Mouse (Mus musculus) CH12.LX (cell line): ENCODE results near the gene Fdps. TPM values are rescaled to one million over a fixed set of nuclear protein-coding genes. Genes with fewer than 3 reads are reported as not detected.

ENCODE experiments used
- DNase-seq: peaks from one replicate; pipeline ENCODE4 v3.0.0-alpha.2; 2013; ENCODE audit errors: extremely low read depth
- H3K27ac ChIP-seq: 2 replicates; pipeline ENCODE4 v1.5.1; 2012; ENCODE audit warnings: low read depth, mild to moderate bottlenecking, control low read depth, moderate library complexity; ENCODE audit not compliant: insufficient read depth
- H3K27me3 ChIP-seq: replicated peaks from 2 replicates; pipeline ENCODE3; 2012; ENCODE audit warnings: inconsistent platforms
- H3K36me3 ChIP-seq, 2 experiments: replicated peaks in 1 of 2; 2 replicates each; pipeline versions ENCODE3 to v1.6.1; 2012; ENCODE audit warnings: inconsistent platforms in 1 of 2, low read length in 1 of 2, mild to moderate bottlenecking in 1 of 2, mixed read lengths in 1 of 2, moderate library complexity in 1 of 2; ENCODE audit not compliant: control insufficient read depth in 1 of 2, insufficient read depth in 1 of 2
- H3K4me1 ChIP-seq, 2 experiments: 2 replicates each; pipeline ENCODE4 v1.6.1; 2012; ENCODE audit warnings: inconsistent platforms in 1 of 2, moderate library complexity in 1 of 2; ENCODE audit not compliant: insufficient read depth in 2 of 2, control insufficient read depth in 1 of 2
- H3K4me2 ChIP-seq: 2 replicates; pipeline ENCODE4 v1.6.1; 2012; ENCODE audit warnings: low read depth, mild to moderate bottlenecking, control low read depth; ENCODE audit not compliant: poor library complexity, insufficient read depth, severe bottlenecking
- H3K4me3 ChIP-seq, 3 experiments: fragments of 150-350 bp in 1 of 3; sonication (generic) in 1 of 3; replicated peaks in 1 of 3; 2 replicates each; pipeline versions ENCODE3 to v1.5.1; 2011 to 2012; ENCODE audit warnings: low read depth in 2 of 3, low read length in 2 of 3, mild to moderate bottlenecking in 2 of 3, moderate library complexity in 2 of 3, control low read depth in 1 of 3, improper control_type of control experiment in 1 of 3, inconsistent platforms in 1 of 3, mixed read lengths in 1 of 3; ENCODE audit not compliant: poor library complexity in 1 of 3
- H3K79me2 ChIP-seq: replicated peaks from 2 replicates; pipeline ENCODE4 v1.6.1; 2012; ENCODE audit warnings: mild to moderate bottlenecking, moderate library complexity; ENCODE audit not compliant: control insufficient read depth, poor library complexity, insufficient read depth, severe bottlenecking; ENCODE audit errors: extremely low read depth
- H3K9ac ChIP-seq: 2 replicates; pipeline ENCODE4 v1.6.1; 2012; ENCODE audit warnings: low read depth, mild to moderate bottlenecking, control low read depth, moderate library complexity; ENCODE audit not compliant: insufficient read depth
- H3K9me3 ChIP-seq: replicated peaks from 2 replicates; pipeline ENCODE3; 2012; ENCODE audit warnings: low read length, inconsistent platforms, mixed read lengths
- BHLHE40 ChIP-seq: IDR thresholded peaks from 2 replicates; pipeline ENCODE4 v1.6.1; 2011; ENCODE audit warnings: mild to moderate bottlenecking, low read depth, low read length, improper control_type of control experiment
- CHD1 ChIP-seq: IDR thresholded peaks from 2 replicates; pipeline ENCODE4 v1.6.1; 2012; ENCODE audit warnings: low read depth, low read length, improper control_type of control experiment, inconsistent platforms
- CHD2 ChIP-seq: IDR thresholded peaks from 2 replicates; pipeline ENCODE4 v1.6.1; 2011; ENCODE audit warnings: low read length, improper control_type of control experiment
- CTCF ChIP-seq, 2 experiments: IDR thresholded peaks in 1 of 2; conservative IDR thresholded peaks in 1 of 2; 2 replicates each; pipeline ENCODE4 v1.5.1; 2011 to 2012; ENCODE audit warnings: low read depth in 2 of 2, low read length in 2 of 2, improper control_type of control experiment in 1 of 2, inconsistent platforms in 1 of 2, mild to moderate bottlenecking in 1 of 2, moderate library complexity in 1 of 2
- ELF1 ChIP-seq: IDR thresholded peaks from 2 replicates; pipeline ENCODE4 v1.6.1; 2014; ENCODE audit warnings: low read depth, mild to moderate bottlenecking, inconsistent platforms, low read length, improper control_type of control experiment
- EP300 ChIP-seq: IDR thresholded peaks from 2 replicates; pipeline ENCODE4 v1.6.1; 2011; ENCODE audit warnings: low read length, improper control_type of control experiment
- ETS1 ChIP-seq: conservative IDR thresholded peaks from 2 replicates; pipeline ENCODE4 v1.6.1; 2012; ENCODE audit warnings: low read depth, mild to moderate bottlenecking, inconsistent platforms, low read length, improper control_type of control experiment, moderate library complexity
- IRF4 ChIP-seq: IDR thresholded peaks from 2 replicates; pipeline ENCODE4 v1.6.1; 2014; ENCODE audit warnings: low read depth, mild to moderate bottlenecking, inconsistent platforms, low read length, improper control_type of control experiment
- JUND ChIP-seq: conservative IDR thresholded peaks from 2 replicates; pipeline ENCODE4 v1.6.1; 2011; ENCODE audit warnings: low read depth, low read length, improper control_type of control experiment
- KAT2A ChIP-seq: IDR thresholded peaks from 2 replicates; pipeline ENCODE4 v1.6.1; 2012; ENCODE audit warnings: low read length, improper control_type of control experiment, inconsistent platforms; ENCODE audit not compliant: insufficient replicate concordance
- MYC ChIP-seq: IDR thresholded peaks from 2 replicates; pipeline ENCODE4 v1.6.1; 2011; ENCODE audit warnings: low read depth, mild to moderate bottlenecking, improper control_type of control experiment, low read length
- PAX5 ChIP-seq: IDR thresholded peaks from 2 replicates; pipeline ENCODE4 v1.6.1; 2012; ENCODE audit warnings: low read length, inconsistent platforms, mixed read lengths
- RAD21 ChIP-seq: IDR thresholded peaks from 2 replicates; pipeline ENCODE4 v1.6.1; 2011; ENCODE audit warnings: low read depth, mild to moderate bottlenecking, low read length, improper control_type of control experiment, moderate library complexity
- TBP ChIP-seq: conservative IDR thresholded peaks from 2 replicates; pipeline ENCODE4 v1.6.1; 2011; ENCODE audit warnings: low read depth, low read length, improper control_type of control experiment
- UBTF ChIP-seq: IDR thresholded peaks from 2 replicates; pipeline ENCODE4 v1.6.1; 2012; ENCODE audit warnings: low read depth, mild to moderate bottlenecking, inconsistent platforms, low read length, improper control_type of control experiment, moderate library complexity
- USF1 ChIP-seq: IDR thresholded peaks from 2 replicates; pipeline ENCODE4 v1.6.1; 2014; ENCODE audit warnings: low read depth, mild to moderate bottlenecking, inconsistent platforms, low read length, improper control_type of control experiment
- USF2 ChIP-seq: conservative IDR thresholded peaks from 2 replicates; pipeline ENCODE4 v1.6.1; 2011; ENCODE audit warnings: low read depth, low read length, improper control_type of control experiment
- ZKSCAN1 ChIP-seq: IDR thresholded peaks from 2 replicates; pipeline ENCODE4 v1.6.1; 2012; ENCODE audit warnings: low read depth, inconsistent platforms, low read length, improper control_type of control experiment, borderline replicate concordance
- ZMIZ1 ChIP-seq: IDR thresholded peaks from 2 replicates; pipeline ENCODE4 v1.6.1; 2012; ENCODE audit warnings: low read depth, mild to moderate bottlenecking, inconsistent platforms, low read length, improper control_type of control experiment
- dilution Hi-C: fragments of 300-500 bp; cut with MboI; formaldehyde crosslinking; loops from 2 replicates; pipeline ENCODE4 v1.14.3; 2020; ENCODE audit warnings: low sequenced_read_pairs; ENCODE audit not compliant: extremely low pct_unique_long_range_greater_than_20kb, extremely low pct_ligation_motif_present
- in situ Hi-C: fragments of 300-500 bp; cut with MboI; formaldehyde crosslinking; loops from 3 replicates; pipeline ENCODE4 v1.14.3; 2019; ENCODE audit warnings: low sequenced_read_pairs, low pct_ligation_motif_present, low pct_unique_long_range_greater_than_20kb, mixed read lengths
- polyA plus RNA-seq: library from polyadenylated mRNA; unstranded; fragments of >175 nt; gene quantifications from 2 replicates; pipeline ENCODE4 v1.2.1, GENCODE M21; 2012; ENCODE audit warnings: low read depth; ENCODE audit not compliant: insufficient read length
- total RNA-seq, 2 experiments: library from RNA; depleted of rRNA; stranded (reverse); fragments of 300-350 nt in 1 of 2; fragments of >200 nt in 1 of 2; gene quantifications; 2 replicates each; pipeline ENCODE4 v1.2.3; 2012 to 2014

The Fdps gene
- total and polyA plus RNA-seq, 3 experiments = 177 to 572 (median 243) TPM

GRCm38 (mm10) chr3:89135958-89136357 is 34.2 kb upstream of the Fdps start, which contains the start of gene Pklr:
Gene Pklr (plus strand): TSS chr3:89136142.
- TF ChIP-seq RAD21 (no peak), CHD1 (no peak), ZMIZ1 (no peak), MYC (no peak), CHD2 (no peak), CTCF (conservative IDR thresholded peaks at IDR 0.05 in 1 of 2, IDR thresholded peaks at IDR 0.05 in 1 of 2; ENCODE audit: low read depth in 2 of 2, low read length in 2 of 2) (no peak)
- Histone ChIP-seq H3K36me3 (no peaks in the 10 kb centered on the region), H3K4me1 (no peaks in the 10 kb centered on the region), H3K4me2 (no peak within 1 kb of the TSS), H3K4me3 (no peak within 1 kb of the TSS), H3K27ac (no peak within 1 kb of the TSS), H3K9ac (no peak within 1 kb of the TSS), H3K9me3 (no peaks in the 10 kb centered on the region), H3K79me2 (no peaks in the 10 kb centered on the region), H3K27me3 (peaks cover 13% of the 10 kb centered on the region)
- DNase-seq = no peak
- in situ Hi-C loops (no loop called here), dilution Hi-C loops (no loop called here)

GRCm38 (mm10) chr3:89133752-89134151 is 32.0 kb upstream of the Fdps start:
- Histone ChIP-seq H3K9me3 (no peaks in the 10 kb centered on the region), H3K9ac (no peak overlapping the region), H3K4me2 (no peak overlapping the region), H3K27ac (no peak overlapping the region), H3K27me3 (peaks cover 15% of the 10 kb centered on the region), H3K4me1 (no peaks in the 10 kb centered on the region), H3K4me3 (no peak overlapping the region), H3K36me3 (no peaks in the 10 kb centered on the region), H3K79me2 (no peaks in the 10 kb centered on the region)
- dilution Hi-C loops = no loop called here
- in situ Hi-C loops = no loop called here
- DNase-seq = no peak
- TF ChIP-seq JUND (no peak), EP300 (no peak), PAX5 (no peak), KAT2A (no peak), ELF1 (no peak), USF2 (no peak), BHLHE40 (no peak), ZMIZ1 (no peak), IRF4 (no peak), ETS1 (no peak), CTCF (conservative IDR thresholded peaks at IDR 0.05 in 1 of 2, IDR thresholded peaks at IDR 0.05 in 1 of 2; ENCODE audit: low read depth in 2 of 2, low read length in 2 of 2) (no peak)

GRCm38 (mm10) chr3:89133063-89133450 is 31.3 kb upstream of the Fdps start:
- no peak for DNase-seq
- H3K9me3 ChIP-seq = no peaks in the 10 kb centered on the region
- in situ Hi-C loops = no loop called here
- no peaks in the 10 kb centered on the region for H3K4me1 ChIP-seq
- H3K27me3 ChIP-seq = peaks cover 15% of the 10 kb centered on the region
- H3K79me2 ChIP-seq = no peaks in the 10 kb centered on the region
- dilution Hi-C loops = no loop called here
- H3K27ac ChIP-seq = no peak overlapping the region
- TF ChIP-seq ZKSCAN1 (no peak), RAD21 (no peak), UBTF (no peak), TBP (no peak), USF1 (no peak), ELF1 (no peak), IRF4 (no peak)
- H3K4me2 ChIP-seq = no peak overlapping the region
- H3K36me3 ChIP-seq = no peaks in the 10 kb centered on the region
- H3K4me3 ChIP-seq = no peak overlapping the region
- no peak overlapping the region for H3K9ac ChIP-seq
